Mouse (Mus musculus): ENCODE results near the gene Aftph. TPM values are rescaled to one million over a fixed set of nuclear protein-coding genes. Genes with fewer than 3 reads are reported as not detected.

The Aftph gene
- polyA plus RNA-seq (2015; fragmentation: Nextera tagmentation; extraction: Ambion mirVana) = 39.8 and 41.9 TPM in 2 replicates

GRCm38 (mm10) chr11:20741201-20742100, at the start of gene Aftph:
TSS of gene Aftph (minus strand) at chr11:20741589.
- WGBS = under 1% methylated on average over 55 of the region's 81 CpGs
- ATAC-seq (replicated peaks) = peak; percentile 99
- H3K27me3 ChIP-seq = no peaks in the 10 kb centered on the region
- no peaks in the 10 kb centered on the region for H3K36me3 ChIP-seq
- peak within 1 kb of the TSS; percentile 85 for H3K4me2 ChIP-seq (replicated peaks)
- H3K4me3 ChIP-seq = peak within 1 kb of the TSS; percentile 78
- peak within 1 kb of the TSS; percentile 97 for H3K27ac ChIP-seq (replicated peaks)
- peak within 1 kb of the TSS; percentile 87 for H3K9ac ChIP-seq (replicated peaks)
- no peaks in the 10 kb centered on the region for H3K9me3 ChIP-seq
- H3K4me1 ChIP-seq = peaks cover 14% of the 10 kb centered on the region

GRCm38 (mm10) chr11:20789015-20789414, 47.6 kb upstream of the Aftph start:
- no peaks in the 10 kb centered on the region for H3K27me3 ChIP-seq
- H3K9me3 ChIP-seq = no peaks in the 10 kb centered on the region
- WGBS = 44% methylated on average over 1 of the region's 1 CpGs
- no peaks in the 10 kb centered on the region for H3K36me3 ChIP-seq
- ATAC-seq (replicated peaks) = no peak
- no peak overlapping the region for H3K4me2 ChIP-seq (replicated peaks)
- no peaks in the 10 kb centered on the region for H3K4me1 ChIP-seq
- H3K9ac ChIP-seq (replicated peaks) = no peak overlapping the region
- H3K4me3 ChIP-seq = no peak overlapping the region
- no peak overlapping the region for H3K27ac ChIP-seq (replicated peaks)

DNA sequence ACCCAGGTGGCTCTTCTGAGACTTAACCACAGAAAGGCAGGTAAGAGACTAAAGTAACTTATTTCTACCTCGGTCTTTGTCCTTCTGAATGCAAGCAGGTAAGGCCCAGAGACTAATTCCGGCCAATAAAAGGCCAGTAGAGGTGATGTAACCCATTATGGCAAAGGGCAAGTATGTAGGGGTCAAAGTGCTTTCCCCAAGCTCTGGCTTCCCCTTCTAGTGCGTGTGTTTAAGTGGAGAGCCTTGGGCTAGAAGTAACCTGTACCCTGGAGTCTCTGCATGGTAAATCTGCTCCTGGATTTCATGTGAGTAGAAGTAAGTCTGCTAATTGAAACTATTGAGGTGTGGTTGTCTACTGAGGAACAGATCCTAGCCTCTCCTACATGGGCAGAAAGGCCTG, 46.7 kb upstream of the Aftph start:
- Histone ChIP-seq H3K4me3 (no peak overlapping the region), H3K4me1 (no peaks in the 10 kb centered on the region), H3K36me3 (no peaks in the 10 kb centered on the region), H3K9ac (replicated peaks) (no peak overlapping the region), H3K27me3 (no peaks in the 10 kb centered on the region), H3K4me2 (replicated peaks) (no peak overlapping the region), H3K27ac (replicated peaks) (no peak overlapping the region), H3K9me3 (no peaks in the 10 kb centered on the region)
- no peak for ATAC-seq (replicated peaks)
- WGBS = 79% methylated on average over 3 of the region's 3 CpGs

GRCm38 (mm10) chr11:20786191-20786590, 44.8 kb upstream of the Aftph start:
- Histone ChIP-seq H3K36me3 (no peaks in the 10 kb centered on the region), H3K4me2 (replicated peaks) (no peak overlapping the region), H3K27ac (replicated peaks) (no peak overlapping the region), H3K4me1 (no peaks in the 10 kb centered on the region), H3K9me3 (no peaks in the 10 kb centered on the region), H3K27me3 (no peaks in the 10 kb centered on the region), H3K9ac (replicated peaks) (no peak overlapping the region), H3K4me3 (no peak overlapping the region)
- ATAC-seq (replicated peaks) = no peak
- 66% methylated on average over 2 of the region's 2 CpGs for WGBS

- no peak overlapping the region for H3K4me3 ChIP-seq
- H3K27ac ChIP-seq (replicated peaks) = no peak overlapping the region
- no peaks in the 10 kb centered on the region for H3K36me3 ChIP-seq
- 66% methylated on average over 1 of the region's 1 CpGs for WGBS
- no peaks in the 10 kb centered on the region for H3K4me1 ChIP-seq
- H3K9ac ChIP-seq (replicated peaks) = no peak overlapping the region
- no peak for ATAC-seq (replicated peaks)
- no peaks in the 10 kb centered on the region for H3K27me3 ChIP-seq
- H3K9me3 ChIP-seq = no peaks in the 10 kb centered on the region
- no peak overlapping the region for H3K4me2 ChIP-seq (replicated peaks)
These were observed 43.8 kb upstream of the Aftph start for GRCm38 (mm10) chr11:20785186-20785585.

DNA sequence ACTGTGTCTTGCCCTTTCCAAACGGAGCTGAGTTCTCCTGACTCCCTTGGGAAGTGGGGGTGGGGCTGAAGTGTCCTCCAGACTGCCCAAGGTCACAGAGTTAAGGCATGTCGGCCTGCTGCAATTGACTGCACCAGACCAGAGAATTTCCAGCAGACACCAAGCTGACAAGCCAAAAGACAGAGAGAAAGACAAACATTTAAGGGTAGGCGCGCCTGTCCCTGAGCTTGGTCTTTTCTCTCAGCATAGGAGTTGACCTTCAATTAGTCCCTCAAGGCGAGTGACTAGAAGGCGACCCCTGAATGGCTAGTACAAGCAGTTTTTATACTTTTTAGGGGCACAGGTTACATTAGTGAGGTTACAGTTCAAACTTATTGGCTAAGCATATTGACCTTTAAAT, 43.4 kb upstream of the Aftph start:
- 84% methylated on average over 6 of the region's 6 CpGs for WGBS
- H3K4me3 ChIP-seq = no peak overlapping the region
- no peak overlapping the region for H3K4me2 ChIP-seq (replicated peaks)
- no peaks in the 10 kb centered on the region for H3K27me3 ChIP-seq
- no peaks in the 10 kb centered on the region for H3K9me3 ChIP-seq
- H3K9ac ChIP-seq (replicated peaks) = no peak overlapping the region
- ATAC-seq (replicated peaks) = no peak
- H3K27ac ChIP-seq (replicated peaks) = no peak overlapping the region
- H3K4me1 ChIP-seq = no peaks in the 10 kb centered on the region
- no peaks in the 10 kb centered on the region for H3K36me3 ChIP-seq

- ATAC-seq (replicated peaks) = no peak
- Histone ChIP-seq H3K9me3 (no peaks in the 10 kb centered on the region), H3K4me3 (no peak overlapping the region), H3K4me1 (no peaks in the 10 kb centered on the region), H3K27ac (replicated peaks) (no peak overlapping the region), H3K4me2 (replicated peaks) (no peak overlapping the region), H3K36me3 (no peaks in the 10 kb centered on the region), H3K9ac (replicated peaks) (no peak overlapping the region), H3K27me3 (no peaks in the 10 kb centered on the region)
- WGBS = 97% methylated on average over 1 of the region's 1 CpGs
These were observed 42.1 kb upstream of the Aftph start for GRCm38 (mm10) chr11:20783467-20783866.

DNA sequence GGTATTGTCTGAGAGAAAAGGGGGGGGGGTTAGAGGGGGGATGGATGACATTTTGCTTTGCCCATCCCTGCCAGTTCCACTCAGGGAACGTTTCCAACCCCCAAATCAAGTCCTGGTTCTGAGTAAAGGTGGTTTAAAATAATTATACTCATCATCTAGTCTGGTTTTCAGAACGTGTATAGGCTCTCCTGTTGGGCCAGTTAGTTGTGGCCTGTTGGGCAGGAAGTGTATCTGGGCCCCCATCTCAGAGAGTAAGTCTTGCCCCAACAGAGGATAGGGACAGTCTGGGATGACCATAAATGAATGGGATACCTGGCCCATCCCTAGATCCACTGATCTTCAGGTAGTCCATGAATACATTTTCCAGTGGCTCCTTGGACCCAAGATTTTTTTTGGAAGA, 41.2 kb upstream of the Aftph start:
- Histone ChIP-seq H3K9me3 (no peaks in the 10 kb centered on the region), H3K36me3 (no peaks in the 10 kb centered on the region), H3K9ac (replicated peaks) (no peak overlapping the region), H3K27me3 (no peaks in the 10 kb centered on the region), H3K27ac (replicated peaks) (no peak overlapping the region), H3K4me1 (no peaks in the 10 kb centered on the region), H3K4me2 (replicated peaks) (no peak overlapping the region), H3K4me3 (no peak overlapping the region)
- ATAC-seq (replicated peaks) = no peak
- 51% methylated on average over 2 of the region's 2 CpGs for WGBS

DNA sequence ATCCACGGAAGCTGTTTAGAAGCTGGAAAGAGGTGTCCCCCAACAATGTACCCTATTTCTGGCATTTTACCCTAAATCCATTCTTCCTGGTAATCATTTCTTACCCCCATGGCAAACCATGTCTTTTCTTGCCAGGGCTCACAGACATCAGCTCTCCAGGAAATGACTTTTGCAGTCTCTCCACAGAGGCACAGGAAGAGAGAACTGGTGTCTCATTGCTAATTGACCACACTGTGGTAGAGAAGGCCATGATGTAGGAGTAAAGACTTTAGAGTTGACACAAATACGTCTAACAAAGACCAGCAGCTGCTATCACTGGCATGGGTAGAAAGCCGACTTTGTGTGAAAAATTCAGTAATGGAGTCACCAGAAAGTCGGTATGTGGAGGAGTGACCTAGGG, 38.9 kb upstream of the Aftph start:
- no peak overlapping the region for H3K27ac ChIP-seq (replicated peaks)
- H3K4me2 ChIP-seq (replicated peaks) = no peak overlapping the region
- H3K9me3 ChIP-seq = no peaks in the 10 kb centered on the region
- H3K9ac ChIP-seq (replicated peaks) = no peak overlapping the region
- ATAC-seq (replicated peaks) = no peak
- WGBS = 90% methylated on average over 4 of the region's 4 CpGs
- no peaks in the 10 kb centered on the region for H3K27me3 ChIP-seq
- no peaks in the 10 kb centered on the region for H3K4me1 ChIP-seq
- no peak overlapping the region for H3K4me3 ChIP-seq
- no peaks in the 10 kb centered on the region for H3K36me3 ChIP-seq

DNA sequence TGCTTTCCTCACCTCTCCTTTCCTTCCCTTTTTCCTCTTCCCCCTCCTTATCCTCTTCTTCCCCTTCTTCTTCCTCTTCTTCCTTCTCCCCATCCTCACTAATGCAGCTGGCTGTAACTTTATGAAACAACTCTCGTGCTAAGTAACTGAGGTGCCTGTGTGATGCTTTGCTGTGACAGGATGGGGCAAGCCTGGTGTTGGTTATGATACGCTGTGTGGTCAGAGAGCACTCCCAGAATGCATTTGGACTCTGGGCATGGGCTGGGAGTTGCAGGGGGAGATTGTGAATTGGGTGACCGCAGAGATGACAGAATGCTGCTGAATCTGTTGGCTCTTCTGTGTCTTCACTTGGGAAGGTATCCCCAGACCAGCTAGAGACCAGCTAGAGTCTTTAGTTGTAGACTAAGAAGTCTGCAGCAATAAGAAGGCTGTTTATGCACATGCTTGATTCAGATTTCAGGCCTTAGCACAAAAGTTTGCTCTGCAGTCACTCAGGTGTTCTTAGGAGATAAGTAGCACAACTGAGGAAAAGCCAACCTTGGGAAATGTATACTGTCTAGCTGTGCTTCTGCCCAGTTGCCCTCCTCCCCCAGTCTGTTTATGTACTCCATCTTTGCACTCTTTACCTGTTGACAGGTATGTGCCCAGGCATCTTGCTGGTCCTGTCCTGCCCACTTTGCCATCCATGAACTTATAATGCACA, 37.6 kb upstream of the Aftph start:
- Histone ChIP-seq H3K4me1 (no peaks in the 10 kb centered on the region), H3K4me3 (no peak overlapping the region), H3K36me3 (no peaks in the 10 kb centered on the region), H3K4me2 (replicated peaks) (no peak overlapping the region), H3K9ac (replicated peaks) (no peak overlapping the region), H3K27me3 (no peaks in the 10 kb centered on the region), H3K9me3 (no peaks in the 10 kb centered on the region), H3K27ac (replicated peaks) (no peak overlapping the region)
- ATAC-seq (replicated peaks) = no peak
- 88% methylated on average over 3 of the region's 3 CpGs for WGBS

- Histone ChIP-seq H3K4me1 (no peaks in the 10 kb centered on the region), H3K4me3 (no peak overlapping the region), H3K36me3 (no peaks in the 10 kb centered on the region), H3K27me3 (no peaks in the 10 kb centered on the region), H3K9me3 (no peaks in the 10 kb centered on the region), H3K9ac (replicated peaks) (no peak overlapping the region), H3K4me2 (replicated peaks) (no peak overlapping the region), H3K27ac (replicated peaks) (no peak overlapping the region)
- ATAC-seq (replicated peaks) = no peak
- WGBS = 91% methylated on average over 1 of the region's 1 CpGs
These were observed 36.9 kb upstream of the Aftph start for GRCm38 (mm10) chr11:20778298-20778697.

DNA sequence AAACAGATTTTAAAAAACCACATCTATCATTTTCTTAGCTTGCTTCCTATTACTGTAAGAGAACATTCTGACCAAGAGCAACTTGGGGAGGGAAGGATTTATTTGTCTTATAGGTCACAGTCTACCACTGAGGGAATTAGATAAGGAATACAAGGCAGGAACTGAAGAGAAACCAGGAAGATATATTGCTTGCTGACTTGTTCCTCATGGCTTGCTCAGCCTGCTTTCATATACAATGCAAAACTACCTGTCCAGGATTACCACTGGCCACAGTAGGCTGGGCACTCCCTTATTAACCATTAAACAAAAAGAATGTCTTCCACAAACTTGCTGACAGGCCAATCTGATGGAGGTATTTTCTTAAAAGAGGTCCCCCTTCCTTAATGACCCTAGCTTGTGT, 35.3 kb upstream of the Aftph start:
- Histone ChIP-seq H3K4me1 (no peaks in the 10 kb centered on the region), H3K4me3 (no peak overlapping the region), H3K27ac (replicated peaks) (no peak overlapping the region), H3K36me3 (no peaks in the 10 kb centered on the region), H3K9ac (replicated peaks) (no peak overlapping the region), H3K27me3 (no peaks in the 10 kb centered on the region), H3K4me2 (replicated peaks) (no peak overlapping the region), H3K9me3 (no peaks in the 10 kb centered on the region)
- ATAC-seq (replicated peaks) = no peak

Data from forebrain, embryonic 15.5 days (tissue).